Mouse (Mus musculus): ENCODE measurements around the gene Psrc1.

Psrc1 gene

GRCm38 (mm10) chr3:108386186-108386585, 2.5 kb downstream of the Psrc1 start:
- DNase-seq (ENCODE audit: low spot score in 2 of 2) = no peak

GRCm38 (mm10) chr3:108389111-108389545, 5.5 kb downstream of the Psrc1 start:
- DNase-seq (ENCODE audit: low spot score in 2 of 2) = peak; percentile 96 to 99

- no peak for DNase-seq (ENCODE audit: low spot score in 2 of 2)
Measured at GRCm38 (mm10) chr3:108392299-108392698, 8.7 kb downstream of the Psrc1 start.

- DNase-seq (ENCODE audit: low spot score in 2 of 2) = no peak
Measured at GRCm38 (mm10) chr3:108392793-108393192, 9.2 kb downstream of the Psrc1 start.

GRCm38 (mm10) chr3:108398281-108398680, 14.6 kb downstream of the Psrc1 start:
- no peak for DNase-seq (ENCODE audit: low spot score in 2 of 2)

GRCm38 (mm10) chr3:108400442-108400841, 16.8 kb downstream of the Psrc1 start:
- peak in 1 of 2 experiments; percentile 62 for DNase-seq (ENCODE audit: low spot score in 2 of 2)

- DNase-seq (ENCODE audit: low spot score in 2 of 2) = peak; percentile 88 to 95
Measured at GRCm38 (mm10) chr3:108401692-108402527, 18.3 kb downstream of the Psrc1 start.

GRCm38 (mm10) chr3:108402528-108402920, 18.9 kb downstream of the Psrc1 start:
- peak in 1 of 2 experiments; percentile 57 for DNase-seq (ENCODE audit: low spot score in 2 of 2)

- DNase-seq (ENCODE audit: low spot score in 2 of 2) = peak in 1 of 2 experiments; percentile 55
Measured at GRCm38 (mm10) chr3:108405536-108406305, 22.1 kb downstream of the Psrc1 start.

GRCm38 (mm10) chr3:108406306-108406885, 22.8 kb downstream of the Psrc1 start:
- DNase-seq (ENCODE audit: low spot score in 2 of 2) = peak in 1 of 2 experiments; percentile 55

- no peak for DNase-seq (ENCODE audit: low spot score in 2 of 2)
Measured at GRCm38 (mm10) chr3:108408517-108409008, 24.9 kb downstream of the Psrc1 start.

- no peak for DNase-seq (ENCODE audit: low spot score in 2 of 2)
Measured at GRCm38 (mm10) chr3:108409656-108410358, 26.2 kb downstream of the Psrc1 start.

GRCm38 (mm10) chr3:108410359-108410714, 26.7 kb downstream of the Psrc1 start:
- DNase-seq (ENCODE audit: low spot score in 2 of 2) = no peak

- DNase-seq (ENCODE audit: low spot score in 2 of 2) = no peak
Measured at GRCm38 (mm10) chr3:108411026-108411753, 27.6 kb downstream of the Psrc1 start.

- no peak for DNase-seq (ENCODE audit: low spot score in 2 of 2)
Measured at GRCm38 (mm10) chr3:108411754-108412121, 28.1 kb downstream of the Psrc1 start.

- DNase-seq (ENCODE audit: low spot score in 2 of 2) = peak in 1 of 2 experiments; percentile 63
Measured at GRCm38 (mm10) chr3:108413634-108414360, 30.2 kb downstream of the Psrc1 start.

GRCm38 (mm10) chr3:108414857-108415830, 31.5 kb downstream of the Psrc1 start, which contains the start of gene Celsr2:
Gene Celsr2 (minus strand): TSS chr3:108415552.
- peak in 1 of 2 experiments; percentile 69 for DNase-seq (ENCODE audit: low spot score in 2 of 2)

GRCm38 (mm10) chr3:108415831-108416223, 32.2 kb downstream of the Psrc1 start:
- DNase-seq (ENCODE audit: low spot score in 2 of 2) = peak; percentile 70 to 86

GRCm38 (mm10) chr3:108423006-108423405, 39.4 kb downstream of the Psrc1 start:
- DNase-seq (ENCODE audit: low spot score in 2 of 2) = no peak
